Mouse (Mus musculus) heart, embryonic 14.5 days (tissue): Measurements from ENCODE around the gene Rnf150. TPM values are rescaled to one million over a fixed set of nuclear protein-coding genes. Genes with fewer than 3 reads are reported as not detected.

ENCODE experiments used
- ATAC-seq: fragments of 200-750 bp; cut with Nextera tagmentation; 2 replicates; pipeline ENCODE4 v1.8.0; 2017; ENCODE audit warnings: low read depth, moderate TSS enrichment; ENCODE audit not compliant: insufficient number of reproducible peaks, insufficient read depth, low FRiP score
- H3K27ac ChIP-seq, 2 experiments: fragments of 200-500 bp in 1 of 2; fragments of 300-500 bp in 1 of 2; sonication (generic) in 1 of 2; replicated peaks in 1 of 2; 2 replicates each; pipeline ENCODE4 v1.5.1; 2012 to 2014; ENCODE audit warnings: low read depth in 2 of 2, low read length in 2 of 2, control low read depth in 1 of 2, mild to moderate bottlenecking in 1 of 2, mixed read lengths in 1 of 2; ENCODE audit not compliant: control insufficient read depth in 1 of 2, insufficient read depth in 1 of 2
- H3K27me3 ChIP-seq: fragments of 300-500 bp; sonication (generic); 2 replicates; pipeline ENCODE4 v1.6.1; 2014; ENCODE audit warnings: mild to moderate bottlenecking, low read length, control low read depth; ENCODE audit not compliant: control insufficient read depth, insufficient read depth
- H3K36me3 ChIP-seq: fragments of 300-500 bp; sonication (generic); 2 replicates; pipeline ENCODE4 v1.6.1; 2014; ENCODE audit warnings: mild to moderate bottlenecking, control low read depth, low read length, mixed read lengths; ENCODE audit not compliant: control insufficient read depth, insufficient read depth
- H3K4me1 ChIP-seq, 2 experiments: fragments of 200-500 bp in 1 of 2; fragments of 300-500 bp in 1 of 2; sonication (generic) in 1 of 2; 2 replicates each; pipeline ENCODE4 v1.6.1; 2012 to 2014; ENCODE audit warnings: low read length in 2 of 2, control low read depth in 1 of 2, mixed read lengths in 1 of 2; ENCODE audit not compliant: control insufficient read depth in 2 of 2, insufficient read depth in 2 of 2
- H3K4me2 ChIP-seq: fragments of 300-500 bp; sonication (generic); 2 replicates; pipeline ENCODE4 v1.6.1; 2014; ENCODE audit warnings: mild to moderate bottlenecking, low read length
- H3K4me3 ChIP-seq, 2 experiments: fragments of 200-500 bp in 1 of 2; fragments of 300-500 bp in 1 of 2; sonication (generic) in 1 of 2; 2 replicates each; pipeline ENCODE4 v1.5.1; 2012 to 2014; ENCODE audit warnings: low read length in 2 of 2, mild to moderate bottlenecking in 2 of 2, control low read depth in 1 of 2, low read depth in 1 of 2, moderate library complexity in 1 of 2; ENCODE audit not compliant: control insufficient read depth in 1 of 2, insufficient read depth in 1 of 2
- H3K9ac ChIP-seq: fragments of 300-500 bp; sonication (generic); 2 replicates; pipeline ENCODE4 v1.6.1; 2014; ENCODE audit warnings: mild to moderate bottlenecking, low read length
- H3K9me3 ChIP-seq: fragments of 300-500 bp; sonication (generic); 2 replicates; pipeline ENCODE4 v1.6.1; 2016; ENCODE audit warnings: low read length, control low read depth; ENCODE audit not compliant: control insufficient read depth
- WGBS: fragments of 180-500 bp; shearing (Covaris S2); extraction: QIAGEN DNeasy Blood & Tissue Kit; methylation state at CpG from one replicate; pipeline ENCODE4 v1.1.7; 2014; 5-methylcytosine and 5-hydroxymethylcytosine counted together
- polyA plus RNA-seq: library from polyadenylated mRNA; unstranded; fragments of >200 nt; fragmentation: Nextera tagmentation; extraction: Ambion mirVana; gene quantifications from 2 replicates; pipeline ENCODE4 v1.2.1, GENCODE M21; 2014

Rnf150 gene
- polyA plus RNA-seq, 1 experiment from 2014 or later = 0.92 TPM

DNA sequence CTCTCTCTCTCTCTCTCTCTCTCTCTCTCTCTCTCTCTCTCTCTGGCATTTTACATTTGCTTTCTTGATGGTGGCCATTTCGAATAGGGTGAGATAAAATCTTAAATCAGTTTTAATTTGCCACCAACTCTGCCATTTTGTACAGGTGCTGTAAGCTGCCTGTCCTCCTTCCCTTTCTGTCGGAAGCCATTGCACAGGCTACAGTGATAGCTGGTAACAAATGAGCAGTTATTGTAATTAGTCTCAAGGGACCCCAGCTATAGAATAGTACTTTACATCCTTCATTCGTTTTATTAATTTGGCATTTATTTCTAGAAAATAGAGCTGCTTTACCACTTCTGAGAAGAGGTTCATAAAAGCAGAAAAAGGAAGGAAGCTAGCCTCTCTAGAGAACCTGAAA, 198.7 kb downstream of the Rnf150 start:
- ATAC-seq = no peak
- H3K27me3 ChIP-seq = no peaks in the 10 kb centered on the region
- H3K36me3 ChIP-seq = no peaks in the 10 kb centered on the region
- no peak overlapping the region for H3K9ac ChIP-seq
- H3K27ac ChIP-seq = no peak overlapping the region
- no peaks in the 10 kb centered on the region for H3K4me1 ChIP-seq
- H3K4me2 ChIP-seq = no peak overlapping the region
- no peaks in the 10 kb centered on the region for H3K9me3 ChIP-seq
- WGBS = 73% methylated on average over 3 of the region's 3 CpGs
- H3K4me3 ChIP-seq = no peak overlapping the region

DNA sequence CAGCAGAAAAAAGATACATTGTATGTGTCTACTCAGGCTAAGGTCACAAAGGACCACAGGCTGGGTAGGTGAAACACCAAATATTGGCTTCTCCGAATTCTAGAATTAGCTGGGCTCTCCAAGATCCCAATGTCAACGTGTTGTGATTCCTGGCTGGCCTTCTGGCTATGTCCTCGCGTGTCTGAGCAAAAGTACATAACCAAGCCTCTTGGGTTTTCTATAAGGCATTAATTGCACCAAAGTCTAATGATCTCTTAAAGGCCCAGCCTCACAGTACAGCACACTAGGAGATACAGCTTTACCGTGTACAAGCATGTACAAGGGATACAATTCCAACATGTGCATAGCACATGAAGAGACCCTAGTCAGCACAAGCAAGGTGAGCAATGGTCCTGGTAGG, 199.1 kb downstream of the Rnf150 start:
- no peak overlapping the region for H3K4me2 ChIP-seq
- no peak overlapping the region for H3K27ac ChIP-seq
- H3K4me1 ChIP-seq = no peaks in the 10 kb centered on the region
- H3K36me3 ChIP-seq = no peaks in the 10 kb centered on the region
- no peaks in the 10 kb centered on the region for H3K27me3 ChIP-seq
- H3K4me3 ChIP-seq = no peak overlapping the region
- H3K9ac ChIP-seq = no peak overlapping the region
- no peaks in the 10 kb centered on the region for H3K9me3 ChIP-seq
- 85% methylated on average over 5 of the region's 5 CpGs for WGBS
- ATAC-seq = no peak

DNA sequence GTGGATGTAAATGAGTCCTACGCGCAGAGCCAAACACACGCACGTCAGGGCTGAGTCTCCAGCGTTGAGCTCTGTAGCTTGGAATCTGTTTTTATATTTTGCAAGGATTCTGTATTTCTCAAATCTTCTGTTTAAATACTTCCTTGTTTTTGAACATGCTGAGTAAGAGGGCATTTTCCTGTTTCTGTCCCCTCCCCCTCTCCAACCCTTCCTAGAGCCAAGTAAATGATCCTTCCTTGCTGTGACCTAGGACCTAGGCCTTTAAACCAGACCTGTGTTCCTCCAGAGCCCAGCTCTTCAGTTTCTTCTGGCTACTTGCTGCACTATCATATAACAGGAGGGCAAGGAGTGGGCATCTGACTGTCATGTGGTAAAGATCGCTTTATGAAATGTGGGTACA, 200.9 kb downstream of the Rnf150 start:
- no peaks in the 10 kb centered on the region for H3K36me3 ChIP-seq
- no peaks in the 10 kb centered on the region for H3K27me3 ChIP-seq
- WGBS = 90% methylated on average over 6 of the region's 6 CpGs
- ATAC-seq = no peak
- H3K4me2 ChIP-seq = no peak overlapping the region
- H3K9me3 ChIP-seq = no peaks in the 10 kb centered on the region
- no peak overlapping the region for H3K4me3 ChIP-seq
- H3K27ac ChIP-seq = no peak overlapping the region
- no peak overlapping the region for H3K9ac ChIP-seq
- no peaks in the 10 kb centered on the region for H3K4me1 ChIP-seq

DNA sequence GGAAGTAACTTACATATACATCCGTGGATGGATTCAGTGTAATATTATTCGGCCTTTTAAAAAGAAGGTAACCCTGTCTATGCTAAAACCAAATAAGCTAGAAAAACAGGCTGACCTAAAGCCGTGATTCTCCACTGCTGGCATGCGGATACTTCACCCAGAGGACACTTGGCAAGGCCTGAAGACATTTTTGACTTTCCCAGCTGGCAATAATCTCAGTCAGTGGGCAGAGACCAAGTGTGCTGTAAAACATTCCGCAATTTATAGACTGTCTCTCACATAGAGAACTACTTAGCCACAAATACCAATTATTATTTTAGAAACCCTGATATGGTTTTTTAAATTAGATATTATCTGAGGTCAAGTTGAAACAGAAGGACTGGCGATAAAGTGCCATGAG, 202.9 kb downstream of the Rnf150 start:
- no peaks in the 10 kb centered on the region for H3K4me1 ChIP-seq
- 81% methylated on average over 6 of the region's 6 CpGs for WGBS
- ATAC-seq = no peak
- H3K9me3 ChIP-seq = no peaks in the 10 kb centered on the region
- H3K9ac ChIP-seq = no peak overlapping the region
- H3K4me3 ChIP-seq = no peak overlapping the region
- no peak overlapping the region for H3K4me2 ChIP-seq
- no peaks in the 10 kb centered on the region for H3K27me3 ChIP-seq
- no peaks in the 10 kb centered on the region for H3K36me3 ChIP-seq
- H3K27ac ChIP-seq = no peak overlapping the region

DNA sequence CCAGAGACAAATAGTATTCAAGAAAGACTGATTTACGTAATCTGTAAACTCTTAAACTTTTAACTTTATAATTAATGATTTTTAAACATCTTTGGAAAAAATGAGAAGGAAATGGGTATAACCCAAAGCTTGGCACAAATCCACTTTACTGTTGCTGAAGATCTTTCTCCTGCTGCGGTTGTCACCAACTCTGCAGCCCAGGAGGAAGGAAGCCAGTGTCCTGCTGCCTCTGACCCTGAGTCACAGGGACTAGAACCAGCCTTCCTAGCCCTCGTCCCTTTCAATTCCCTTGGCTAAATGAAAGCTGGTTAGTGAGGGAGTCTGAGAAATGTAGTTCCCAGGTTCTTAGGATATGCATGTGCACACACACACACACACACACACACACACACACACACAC, 203.7 kb downstream of the Rnf150 start:
- H3K27ac ChIP-seq = no peak overlapping the region
- no peaks in the 10 kb centered on the region for H3K36me3 ChIP-seq
- ATAC-seq = no peak
- no peaks in the 10 kb centered on the region for H3K9me3 ChIP-seq
- H3K27me3 ChIP-seq = no peaks in the 10 kb centered on the region
- no peaks in the 10 kb centered on the region for H3K4me1 ChIP-seq
- H3K9ac ChIP-seq = no peak overlapping the region
- H3K4me2 ChIP-seq = no peak overlapping the region
- H3K4me3 ChIP-seq = no peak overlapping the region
- 68% methylated on average over 3 of the region's 3 CpGs for WGBS

DNA sequence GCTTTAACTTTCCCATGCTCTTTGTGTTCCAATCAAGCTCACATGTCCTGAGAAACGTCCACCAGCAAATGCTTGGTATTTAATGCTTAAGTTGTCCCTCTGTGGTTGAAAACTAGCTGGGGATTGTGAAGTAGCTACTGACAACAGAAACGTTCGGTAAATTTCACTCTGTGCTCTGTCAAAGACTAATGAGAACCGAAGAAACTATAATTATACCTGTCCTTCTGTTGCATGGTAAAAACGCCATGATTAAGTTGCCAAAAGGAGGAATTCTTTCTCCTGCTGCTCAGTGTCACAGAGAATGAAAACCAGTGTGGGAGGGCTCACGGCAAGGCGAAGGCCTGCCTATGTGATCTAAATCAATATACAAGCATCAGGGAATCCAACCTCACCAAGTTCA, 204.8 kb downstream of the Rnf150 start:
- Histone ChIP-seq H3K9ac (no peak overlapping the region), H3K4me3 (no peak overlapping the region), H3K36me3 (no peaks in the 10 kb centered on the region), H3K27me3 (no peaks in the 10 kb centered on the region), H3K4me1 (no peaks in the 10 kb centered on the region), H3K27ac (no peak overlapping the region), H3K9me3 (no peaks in the 10 kb centered on the region), H3K4me2 (no peak overlapping the region)
- WGBS = 71% methylated on average over 7 of the region's 7 CpGs
- no peak for ATAC-seq

DNA sequence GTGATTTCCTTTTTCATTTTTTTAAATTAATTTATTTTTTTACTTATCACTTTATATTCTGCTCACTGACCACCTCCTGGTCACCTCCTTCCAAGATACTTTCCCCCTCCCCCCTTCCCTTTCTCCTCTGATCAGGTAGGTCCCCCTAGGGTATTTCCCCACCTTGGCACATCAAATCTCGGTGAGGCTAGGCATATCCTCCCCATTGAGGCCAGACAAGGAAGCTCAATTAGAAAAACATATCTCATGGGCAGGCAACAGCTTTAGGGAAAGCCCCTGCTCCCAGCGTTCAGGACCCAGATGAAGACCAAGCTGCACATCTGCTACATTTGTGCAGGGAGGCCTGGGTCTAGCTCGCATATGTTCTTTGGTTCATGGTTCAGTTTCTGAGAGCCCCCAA, 211.1 kb downstream of the Rnf150 start:
- no peaks in the 10 kb centered on the region for H3K27me3 ChIP-seq
- H3K4me2 ChIP-seq = no peak overlapping the region
- no peak overlapping the region for H3K27ac ChIP-seq
- no peak overlapping the region for H3K9ac ChIP-seq
- 0 out of 4 replicates have a peak, but pooled peaks cover 0 to 2% of the 10 kb centered on the region in 2 experiments for H3K4me1 ChIP-seq
- no peaks in the 10 kb centered on the region for H3K9me3 ChIP-seq
- WGBS = 83% methylated on average over 3 of the region's 3 CpGs
- no peak overlapping the region for H3K4me3 ChIP-seq
- H3K36me3 ChIP-seq = no peaks in the 10 kb centered on the region
- ATAC-seq = no peak

DNA sequence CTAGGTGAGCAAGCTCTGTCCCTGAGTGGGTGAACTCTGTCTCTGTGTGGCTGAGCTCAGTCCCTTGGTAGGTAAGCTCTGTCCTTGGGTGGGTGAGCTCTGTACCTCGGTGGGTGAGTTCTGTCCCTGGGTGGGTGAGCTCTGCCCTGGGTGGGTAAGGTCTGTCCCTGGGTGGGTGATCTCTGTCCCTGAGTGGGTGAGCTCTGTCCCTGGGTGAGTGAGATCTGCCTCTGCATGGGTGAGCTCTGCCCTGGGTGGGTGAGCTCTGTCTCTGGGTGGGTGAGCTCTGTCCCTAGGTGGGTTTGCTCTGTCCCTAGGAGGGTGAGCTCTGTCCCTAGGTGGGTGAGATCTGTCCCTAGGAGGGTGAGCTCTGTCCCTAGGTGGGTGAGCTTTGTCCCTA, 213.5 kb downstream of the Rnf150 start:
- Histone ChIP-seq H3K9me3 (no peaks in the 10 kb centered on the region), H3K4me3 (no peak overlapping the region), H3K36me3 (no peaks in the 10 kb centered on the region), H3K27ac (no peak overlapping the region), H3K4me2 (no peak overlapping the region), H3K27me3 (no peaks in the 10 kb centered on the region), H3K4me1 (0 out of 4 replicates have a peak, but pooled peaks cover 0 to 2% of the 10 kb centered on the region in 2 experiments), H3K9ac (no peak overlapping the region)
- ATAC-seq = no peak
- WGBS = 94% methylated on average over 1 of the region's 1 CpGs
